Mouse (Mus musculus): Measurements from ENCODE around the gene Kif21b. TPM values are rescaled to one million over a fixed set of nuclear protein-coding genes. Genes with fewer than 3 reads are reported as not detected.

Kif21b gene
- total RNA-seq, 2 experiments from 2014 or later, result 0.36 to 0.78 TPM

GRCm38 (mm10) chr1:136159830-136160229 lies 28.6 kb downstream of the Kif21b start:
- no peak for DNase-seq

GRCm38 (mm10) chr1:136160297-136160696 lies 29.1 kb downstream of the Kif21b start:
- no peak for DNase-seq

- no peak for DNase-seq
Observed at GRCm38 (mm10) chr1:136160930-136161329, 29.7 kb downstream of the Kif21b start.

GRCm38 (mm10) chr1:136161333-136161921 lies 30.2 kb downstream of the Kif21b start:
- no peak for DNase-seq

- no peak for DNase-seq
Observed at GRCm38 (mm10) chr1:136165436-136165835, 34.2 kb downstream of the Kif21b start.

GRCm38 (mm10) chr1:136167657-136168056 lies 36.5 kb downstream of the Kif21b start:
- no peak for DNase-seq

GRCm38 (mm10) chr1:136170109-136170508 lies 38.9 kb downstream of the Kif21b start:
- DNase-seq, result peak; percentile 57

- no peak for DNase-seq
Observed at GRCm38 (mm10) chr1:136172696-136173095, 41.5 kb downstream of the Kif21b start.

- DNase-seq, result no peak
Observed at GRCm38 (mm10) chr1:136174101-136174606, 43.0 kb downstream of the Kif21b start.

GRCm38 (mm10) chr1:136175183-136175582 lies 44.0 kb downstream of the Kif21b start:
- no peak for DNase-seq

- no peak for DNase-seq
Observed at GRCm38 (mm10) chr1:136177085-136177484, 45.9 kb downstream of the Kif21b start.

- DNase-seq, result no peak
Observed at GRCm38 (mm10) chr1:136178741-136179140, 47.6 kb downstream of the Kif21b start.

- no peak for DNase-seq
Observed at GRCm38 (mm10) chr1:136179511-136180001, 48.4 kb downstream of the Kif21b start.

- no peak for DNase-seq
Observed at GRCm38 (mm10) chr1:136190033-136190432, 58.8 kb downstream of the Kif21b start.

- no peak for DNase-seq
Observed at GRCm38 (mm10) chr1:136212803-136213202, 81.6 kb downstream of the Kif21b start, which contains the start of gene Mroh3. TSS of gene Mroh3 (minus strand) at chr1:136212828.

- DNase-seq, result no peak
Observed at GRCm38 (mm10) chr1:136214304-136214703, 83.1 kb downstream of the Kif21b start.

GRCm38 (mm10) chr1:136220037-136220871 lies 89.1 kb downstream of the Kif21b start:
- no peak for DNase-seq

- no peak for DNase-seq
Observed at GRCm38 (mm10) chr1:136222386-136222785, 91.2 kb downstream of the Kif21b start.

- DNase-seq, result no peak
Observed at GRCm38 (mm10) chr1:136223758-136224342, 92.7 kb downstream of the Kif21b start.

GRCm38 (mm10) chr1:136225846-136226245 lies 94.7 kb downstream of the Kif21b start:
- no peak for DNase-seq

GRCm38 (mm10) chr1:136226626-136227025 lies 95.4 kb downstream of the Kif21b start:
- DNase-seq, result no peak
